In the genomic region with DNA sequence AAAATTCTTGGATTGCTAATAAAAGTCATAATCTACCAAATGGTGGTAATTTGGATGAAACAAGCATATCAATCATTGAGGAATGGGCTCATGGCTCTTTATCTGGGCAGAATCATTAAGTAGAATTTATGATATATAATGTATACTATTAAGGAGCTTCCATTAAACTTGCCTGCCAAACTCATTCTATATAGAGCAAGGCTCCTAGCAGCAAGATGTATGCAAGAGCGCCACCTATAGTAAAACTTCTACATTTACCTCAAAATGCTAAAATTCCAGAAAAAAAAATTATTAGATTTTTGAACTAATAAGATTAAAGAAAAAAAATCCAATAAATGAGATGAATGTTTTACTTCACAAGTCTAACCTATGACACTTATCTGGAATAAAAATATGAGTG, we compare ENCODE assay signal across 12 mouse cellular contexts.
DNase-seq lines count a peak whose midpoint lies in the region; ATAC-seq and TF ChIP-seq lines count a peak whose summit lies in the region.
"Had no signal": no experiment of that assay in that cellular context is flagged by ENCODE, and none has a peak within 500 bp of the region (broad histone marks: within the 10 kb centered on the region; RNA-seq: fewer than 3 reads in every experiment).

No protein-coding gene starts in this region.

- H3K4me2 ChIP-seq in heart, postnatal 0 days (ENCODE audit: low read depth, low read length) = no peak overlapping the region
- no peak overlapping the region for H3K4me2 ChIP-seq in heart, embryonic 11.5 days
- no peak overlapping the region for H3K4me2 ChIP-seq in liver, embryonic 14.5 days (ENCODE audit: low read depth)
- H3K4me2 ChIP-seq in liver, embryonic 11.5 days = no peak overlapping the region
- H3K4me2 ChIP-seq: embryonic facial prominence, embryonic 12.5 days; liver, embryonic 13.5 days had no signal

- H3K27me3 ChIP-seq in heart, postnatal 0 days (ENCODE audit: control insufficient read depth, insufficient read depth, low read length) = no peaks in the 10 kb centered on the region
- H3K27me3 ChIP-seq in heart, embryonic 11.5 days (ENCODE audit: control insufficient read depth, insufficient read depth, low read length) = no peaks in the 10 kb centered on the region
- no peaks in the 10 kb centered on the region for H3K27me3 ChIP-seq in liver, embryonic 14.5 days (ENCODE audit: control insufficient read depth, insufficient read depth, low read length)
- no peaks in the 10 kb centered on the region for H3K27me3 ChIP-seq in liver, embryonic 11.5 days (replicated peaks; ENCODE audit: control insufficient read depth, insufficient read depth, low read length)
- H3K27me3 ChIP-seq: embryonic facial prominence, embryonic 12.5 days; liver, embryonic 13.5 days had no signal

- TF ChIP-seq CTCF in heart, postnatal 0 days (IDR thresholded peaks at IDR 0.05; ENCODE audit: low read depth) = peak; percentile 36
- peak; percentile 7; the same call in 1 of the 2 replicates for TF ChIP-seq CTCF in liver, embryonic 14.5 days (IDR thresholded peaks at IDR 0.05; ENCODE audit: low read depth)

- no peak for TF ChIP-seq EP300 in heart, postnatal 0 days (IDR thresholded peaks at IDR 0.05; ENCODE audit: low read depth)
- TF ChIP-seq EP300 in liver, embryonic 14.5 days (IDR thresholded peaks at IDR 0.05; ENCODE audit: low read depth) = no peak

- 5% methylated on average over 1 of the region's 1 CpGs for WGBS in heart, postnatal 0 days
- 0% methylated on average over 1 of the region's 1 CpGs for WGBS in heart, embryonic 11.5 days (ENCODE audit: insufficient replicate concordance)
- 8% methylated on average over 1 of the region's 1 CpGs for WGBS in liver, embryonic 14.5 days (ENCODE audit: insufficient replicate concordance)
- WGBS in liver, embryonic 11.5 days = 6% methylated on average over 1 of the region's 1 CpGs

- ATAC-seq in heart, postnatal 0 days (ENCODE audit: insufficient read depth, low read depth) = no peak
- no peak for ATAC-seq in heart, embryonic 11.5 days (replicated peaks; ENCODE audit: insufficient number of reproducible peaks, low FRiP score, low TSS enrichment)
- no peak for ATAC-seq in liver, embryonic 14.5 days (ENCODE audit: insufficient read depth)
- ATAC-seq in liver, embryonic 11.5 days (replicated peaks; ENCODE audit: low FRiP score) = no peak
- ATAC-seq in megakaryocyte-erythroid progenitor cell, adult 5-6 weeks (replicated peaks; ENCODE audit: low FRiP score, low TSS enrichment, poor library complexity, severe bottlenecking) = 0 out of 2 replicates have a peak, but pooled peaks have one; percentile 63

- no peak overlapping the region for H3K4me3 ChIP-seq in heart, postnatal 0 days (ENCODE audit: low read depth, low read length)
- H3K4me3 ChIP-seq in heart, embryonic 11.5 days (ENCODE audit: low read depth, low read length) = no peak overlapping the region
- H3K4me3 ChIP-seq in liver, embryonic 14.5 days (ENCODE audit: insufficient read depth in 1 of 2, low read depth in 2 of 2, low read length in 2 of 2) = no peak overlapping the region
- no peak overlapping the region for H3K4me3 ChIP-seq in liver, embryonic 11.5 days (ENCODE audit: low read depth, low read length)
- H3K4me3 ChIP-seq: embryonic facial prominence, embryonic 12.5 days; liver, embryonic 13.5 days had no signal

- H3K27ac ChIP-seq in heart, postnatal 0 days (ENCODE audit: low read depth) = no peak overlapping the region
- no peak overlapping the region for H3K27ac ChIP-seq in heart, embryonic 11.5 days (ENCODE audit: low read depth, low read length)
- no peak overlapping the region for H3K27ac ChIP-seq in liver, embryonic 14.5 days
- H3K27ac ChIP-seq in liver, embryonic 11.5 days (ENCODE audit: low read depth, low read length) = no peak overlapping the region
- H3K27ac ChIP-seq: embryonic facial prominence, embryonic 12.5 days; liver, embryonic 13.5 days had no signal

- DNase-seq in heart, postnatal 0 days (ENCODE audit: low spot score) = peak; percentile 32
- DNase-seq in liver, embryonic 14.5 days (ENCODE audit: low read depth in 3 of 3, low spot score in 3 of 3) = no peak
- no peak for DNase-seq in liver, embryonic 11.5 days (ENCODE audit: low spot score)
- DNase-seq in Muller cell, postnatal 12 days (ENCODE audit: inconsistent ontology term) = peak; percentile 6
- DNase-seq in thymus, postnatal 10 days (ENCODE audit: low spot score in 2 of 2) = no peak
- no peak for DNase-seq in thymus, adult 18-20 months
- DNase-seq: kidney, adult 11 months; layer of hippocampus, postnatal 36 days; liver, embryonic 13.5 days had no signal

- H3K9ac ChIP-seq in heart, postnatal 0 days (replicated peaks; ENCODE audit: low read depth, low read length) = no peak overlapping the region
- no peak overlapping the region for H3K9ac ChIP-seq in heart, embryonic 11.5 days (ENCODE audit: low read depth, low read length)
- no peak overlapping the region for H3K9ac ChIP-seq in liver, embryonic 14.5 days (replicated peaks)
- H3K9ac ChIP-seq in liver, embryonic 11.5 days (ENCODE audit: low read depth, low read length) = no peak overlapping the region
- H3K9ac ChIP-seq: embryonic facial prominence, embryonic 12.5 days; liver, embryonic 13.5 days had no signal

- H3K9me3 ChIP-seq in heart, postnatal 0 days (replicated peaks; ENCODE audit: control insufficient read depth, low read length) = no peaks in the 10 kb centered on the region
- H3K9me3 ChIP-seq in heart, embryonic 11.5 days (replicated peaks; ENCODE audit: control insufficient read depth, low read length) = no peaks in the 10 kb centered on the region
- H3K9me3 ChIP-seq in liver, embryonic 14.5 days (ENCODE audit: control insufficient read depth, low read length) = no peaks in the 10 kb centered on the region
- no peaks in the 10 kb centered on the region for H3K9me3 ChIP-seq in liver, embryonic 11.5 days (ENCODE audit: control insufficient read depth, low read length)
- H3K9me3 ChIP-seq: embryonic facial prominence, embryonic 12.5 days; liver, embryonic 13.5 days had no signal

- H3K4me1 ChIP-seq in heart, postnatal 0 days (ENCODE audit: control insufficient read depth, insufficient read depth) = no peaks in the 10 kb centered on the region
- H3K4me1 ChIP-seq in heart, embryonic 11.5 days (ENCODE audit: control insufficient read depth, insufficient read depth, low read length) = no peaks in the 10 kb centered on the region
- H3K4me1 ChIP-seq in liver, embryonic 14.5 days (replicated peaks; ENCODE audit: control insufficient read depth in 2 of 2, insufficient read depth in 2 of 2, low read length in 1 of 2) = no peaks in the 10 kb centered on the region
- H3K4me1 ChIP-seq in liver, embryonic 11.5 days (replicated peaks; ENCODE audit: control insufficient read depth, insufficient read depth, low read length) = no peaks in the 10 kb centered on the region
- H3K4me1 ChIP-seq: embryonic facial prominence, embryonic 12.5 days; liver, embryonic 13.5 days had no signal

- H3K36me3 ChIP-seq in heart, postnatal 0 days (replicated peaks; ENCODE audit: control insufficient read depth, insufficient read depth, low read length) = no peaks in the 10 kb centered on the region
- no peaks in the 10 kb centered on the region for H3K36me3 ChIP-seq in heart, embryonic 11.5 days (ENCODE audit: control insufficient read depth, insufficient read depth, low read length)
- no peaks in the 10 kb centered on the region for H3K36me3 ChIP-seq in liver, embryonic 14.5 days (replicated peaks; ENCODE audit: control insufficient read depth, insufficient read depth, low read depth)
- no peaks in the 10 kb centered on the region for H3K36me3 ChIP-seq in liver, embryonic 11.5 days (ENCODE audit: control insufficient read depth, insufficient read depth, low read length)
- H3K36me3 ChIP-seq: embryonic facial prominence, embryonic 12.5 days; liver, embryonic 13.5 days had no signal

Comparison
In these comparisons a context has a peak if more than half of its experiments do, and no peak if none do; other contexts are left out.
1. DNase-seq: peak in heart, postnatal 0 days (single experiment) and Muller cell, postnatal 12 days (single experiment); none in liver, embryonic 14.5 days (0 of 3), liver, embryonic 11.5 days (single experiment), thymus, postnatal 10 days (0 of 2) and thymus, adult 18-20 months (0 of 2).